Mouse (Mus musculus) CH12.LX (cell line): ENCODE results near the gene Osgep. TPM values are rescaled to one million over a fixed set of nuclear protein-coding genes. Genes with fewer than 3 reads are reported as not detected.

Experiments used
- DNase-seq: peaks from one replicate; pipeline ENCODE4 v3.0.0-alpha.2; 2013; ENCODE audit errors: extremely low read depth
- H3K27ac ChIP-seq: 2 replicates; pipeline ENCODE4 v1.5.1; 2012; ENCODE audit warnings: low read depth, mild to moderate bottlenecking, control low read depth, moderate library complexity; ENCODE audit not compliant: insufficient read depth
- H3K27me3 ChIP-seq: replicated peaks from 2 replicates; pipeline ENCODE3; 2012; ENCODE audit warnings: inconsistent platforms
- H3K36me3 ChIP-seq, 2 experiments: replicated peaks in 1 of 2; 2 replicates each; pipeline versions ENCODE3 to v1.6.1; 2012; ENCODE audit warnings: inconsistent platforms in 1 of 2, low read length in 1 of 2, mild to moderate bottlenecking in 1 of 2, mixed read lengths in 1 of 2, moderate library complexity in 1 of 2; ENCODE audit not compliant: control insufficient read depth in 1 of 2, insufficient read depth in 1 of 2
- H3K4me1 ChIP-seq, 2 experiments: 2 replicates each; pipeline ENCODE4 v1.6.1; 2012; ENCODE audit warnings: inconsistent platforms in 1 of 2, moderate library complexity in 1 of 2; ENCODE audit not compliant: insufficient read depth in 2 of 2, control insufficient read depth in 1 of 2
- H3K4me2 ChIP-seq: 2 replicates; pipeline ENCODE4 v1.6.1; 2012; ENCODE audit warnings: low read depth, mild to moderate bottlenecking, control low read depth; ENCODE audit not compliant: poor library complexity, insufficient read depth, severe bottlenecking
- H3K4me3 ChIP-seq, 3 experiments: fragments of 150-350 bp in 1 of 3; sonication (generic) in 1 of 3; replicated peaks in 1 of 3; 2 replicates each; pipeline versions ENCODE3 to v1.5.1; 2011 to 2012; ENCODE audit warnings: low read depth in 2 of 3, low read length in 2 of 3, mild to moderate bottlenecking in 2 of 3, moderate library complexity in 2 of 3, control low read depth in 1 of 3, improper control_type of control experiment in 1 of 3, inconsistent platforms in 1 of 3, mixed read lengths in 1 of 3; ENCODE audit not compliant: poor library complexity in 1 of 3
- H3K79me2 ChIP-seq: replicated peaks from 2 replicates; pipeline ENCODE4 v1.6.1; 2012; ENCODE audit warnings: mild to moderate bottlenecking, moderate library complexity; ENCODE audit not compliant: control insufficient read depth, poor library complexity, insufficient read depth, severe bottlenecking; ENCODE audit errors: extremely low read depth
- H3K9ac ChIP-seq: 2 replicates; pipeline ENCODE4 v1.6.1; 2012; ENCODE audit warnings: low read depth, mild to moderate bottlenecking, control low read depth, moderate library complexity; ENCODE audit not compliant: insufficient read depth
- H3K9me3 ChIP-seq: replicated peaks from 2 replicates; pipeline ENCODE3; 2012; ENCODE audit warnings: low read length, inconsistent platforms, mixed read lengths
- CHD1 ChIP-seq: IDR thresholded peaks from 2 replicates; pipeline ENCODE4 v1.6.1; 2012; ENCODE audit warnings: low read depth, low read length, improper control_type of control experiment, inconsistent platforms
- CTCF ChIP-seq, 2 experiments: IDR thresholded peaks in 1 of 2; conservative IDR thresholded peaks in 1 of 2; 2 replicates each; pipeline ENCODE4 v1.5.1; 2011 to 2012; ENCODE audit warnings: low read depth in 2 of 2, low read length in 2 of 2, improper control_type of control experiment in 1 of 2, inconsistent platforms in 1 of 2, mild to moderate bottlenecking in 1 of 2, moderate library complexity in 1 of 2
- E2F4 ChIP-seq: IDR thresholded peaks from 2 replicates; pipeline ENCODE4 v1.6.1; 2011; ENCODE audit warnings: low read depth, low read length, improper control_type of control experiment; ENCODE audit not compliant: insufficient replicate concordance
- JUN ChIP-seq: IDR thresholded peaks from 2 replicates; pipeline ENCODE4 v1.6.1; 2011; ENCODE audit warnings: low read depth, mild to moderate bottlenecking, low read length, improper control_type of control experiment, moderate library complexity; ENCODE audit not compliant: insufficient read depth
- JUND ChIP-seq: conservative IDR thresholded peaks from 2 replicates; pipeline ENCODE4 v1.6.1; 2011; ENCODE audit warnings: low read depth, low read length, improper control_type of control experiment
- KAT2A ChIP-seq: IDR thresholded peaks from 2 replicates; pipeline ENCODE4 v1.6.1; 2012; ENCODE audit warnings: low read length, improper control_type of control experiment, inconsistent platforms; ENCODE audit not compliant: insufficient replicate concordance
- MAX ChIP-seq: IDR thresholded peaks from 2 replicates; pipeline ENCODE4 v1.6.1; 2011; ENCODE audit warnings: low read length, improper control_type of control experiment
- MEF2A ChIP-seq: IDR thresholded peaks from 2 replicates; pipeline ENCODE4 v1.6.1; 2014; ENCODE audit warnings: low read depth, mild to moderate bottlenecking, inconsistent platforms, low read length, improper control_type of control experiment, borderline replicate concordance
- NELFE ChIP-seq: IDR thresholded peaks from 2 replicates; pipeline ENCODE4 v1.6.1; 2011; ENCODE audit warnings: low read depth, low read length, improper control_type of control experiment
- NRF1 ChIP-seq: IDR thresholded peaks from 2 replicates; pipeline ENCODE4 v1.6.1; 2014; ENCODE audit warnings: low read depth, mild to moderate bottlenecking, inconsistent platforms, low read length, improper control_type of control experiment, moderate library complexity
- PAX5 ChIP-seq: IDR thresholded peaks from 2 replicates; pipeline ENCODE4 v1.6.1; 2012; ENCODE audit warnings: low read length, inconsistent platforms, mixed read lengths
- POLR2A ChIP-seq: IDR thresholded peaks from 2 replicates; pipeline ENCODE4 v1.6.1; 2011; ENCODE audit warnings: low read depth, mild to moderate bottlenecking, improper control_type of control experiment, low read length
- RCOR1 ChIP-seq: conservative IDR thresholded peaks from 2 replicates; pipeline ENCODE4 v1.6.1; 2012; ENCODE audit warnings: low read depth, mild to moderate bottlenecking, inconsistent platforms, low read length, improper control_type of control experiment
- SIN3A ChIP-seq: IDR thresholded peaks from 2 replicates; pipeline ENCODE4 v1.6.1; 2012; ENCODE audit warnings: low read length, improper control_type of control experiment, inconsistent platforms
- ZC3H11A ChIP-seq: IDR thresholded peaks from 2 replicates; pipeline ENCODE4 v1.6.1; 2012; ENCODE audit warnings: low read depth, mild to moderate bottlenecking, inconsistent platforms, low read length, improper control_type of control experiment
- ZMIZ1 ChIP-seq: IDR thresholded peaks from 2 replicates; pipeline ENCODE4 v1.6.1; 2012; ENCODE audit warnings: low read depth, mild to moderate bottlenecking, inconsistent platforms, low read length, improper control_type of control experiment
- dilution Hi-C: fragments of 300-500 bp; cut with MboI; formaldehyde crosslinking; loops from 2 replicates; pipeline ENCODE4 v1.14.3; 2020; ENCODE audit warnings: low sequenced_read_pairs; ENCODE audit not compliant: extremely low pct_unique_long_range_greater_than_20kb, extremely low pct_ligation_motif_present
- in situ Hi-C: fragments of 300-500 bp; cut with MboI; formaldehyde crosslinking; loops from 3 replicates; pipeline ENCODE4 v1.14.3; 2019; ENCODE audit warnings: low sequenced_read_pairs, low pct_ligation_motif_present, low pct_unique_long_range_greater_than_20kb, mixed read lengths
- polyA plus RNA-seq: library from polyadenylated mRNA; unstranded; fragments of >175 nt; gene quantifications from 2 replicates; pipeline ENCODE4 v1.2.1, GENCODE M21; 2012; ENCODE audit warnings: low read depth; ENCODE audit not compliant: insufficient read length
- total RNA-seq, 2 experiments: library from RNA; depleted of rRNA; stranded (reverse); fragments of 300-350 nt in 1 of 2; fragments of >200 nt in 1 of 2; gene quantifications; 2 replicates each; pipeline ENCODE4 v1.2.3; 2012 to 2014

The Osgep gene
- total and polyA plus RNA-seq, 3 experiments: 41.7 to 88.7 (median 48.4) TPM

DNA sequence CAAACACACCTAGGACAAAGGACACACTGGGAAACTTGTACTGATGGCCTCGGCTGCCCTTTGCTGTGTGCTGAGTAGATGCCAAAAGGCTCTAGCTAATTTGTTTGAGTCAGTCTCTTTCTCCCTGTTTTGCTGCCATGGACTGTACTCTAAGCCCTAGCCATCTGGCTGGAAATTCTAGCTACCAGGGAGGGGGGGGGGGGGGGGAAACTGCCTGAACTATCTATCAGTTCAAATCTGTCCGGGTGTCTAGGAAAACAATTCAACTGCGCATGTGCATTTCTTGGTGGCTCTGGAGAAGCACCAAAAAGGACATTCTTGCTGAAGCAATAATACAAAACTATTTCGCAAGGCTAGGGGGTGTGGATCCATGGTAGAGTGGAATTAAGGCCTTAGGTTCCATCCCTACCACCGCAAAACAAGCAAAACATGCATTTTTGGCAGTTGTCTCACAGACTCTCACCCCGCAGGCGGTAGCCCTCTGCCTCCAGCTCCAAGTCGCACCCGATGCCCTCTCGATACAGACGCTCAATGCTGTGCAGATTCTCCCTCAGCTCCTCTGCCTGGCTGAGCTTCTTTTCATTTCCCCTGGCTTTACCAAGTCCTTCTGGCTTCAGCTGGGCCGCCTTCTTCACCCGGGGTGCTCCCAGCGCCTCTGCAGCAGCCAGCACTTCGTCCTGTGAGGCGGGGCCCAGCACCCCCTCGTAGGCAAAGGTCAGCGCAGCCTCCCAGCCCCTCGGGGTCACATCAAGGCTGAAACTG is 28.5 kb downstream of the Osgep start:
- Histone ChIP-seq H3K9ac (no peak overlapping the region), H3K27ac (no peak overlapping the region), H3K9me3 (peaks cover 5% of the 10 kb centered on the region), H3K4me3 (no peak overlapping the region), H3K79me2 (no peaks in the 10 kb centered on the region), H3K36me3 (no peaks in the 10 kb centered on the region), H3K4me2 (no peak overlapping the region), H3K27me3 (no peaks in the 10 kb centered on the region), H3K4me1 (peaks cover 4 to 6% of the 10 kb centered on the region in 2 experiments)
- TF ChIP-seq PAX5 (no peak), NRF1 (no peak), JUND (no peak), MAX (no peak), E2F4 (no peak), ZMIZ1 (no peak), CTCF (conservative IDR thresholded peaks at IDR 0.05 in 1 of 2, IDR thresholded peaks at IDR 0.05 in 1 of 2; ENCODE audit: low read depth in 2 of 2, low read length in 2 of 2) (no peak)
- DNase-seq: no peak
- dilution Hi-C loops: no loop called here
- in situ Hi-C loops: no loop called here

GRCm38 (mm10) chr14:50895407-50895806 is 29.3 kb downstream of the Osgep start:
- dilution Hi-C loops: no loop called here
- peaks cover 0 to 6% of the 10 kb centered on the region in 2 experiments; a peak in 2 of 4 replicates for H3K4me1 ChIP-seq

More at GRCm38 (mm10) chr14:50895407-50895806, 29.3 kb downstream of the Osgep start:
- in situ Hi-C loops: no loop called here
- Histone ChIP-seq H3K9ac (no peak overlapping the region), H3K36me3 (no peaks in the 10 kb centered on the region), H3K4me2 (no peak overlapping the region), H3K27me3 (no peaks in the 10 kb centered on the region), H3K9me3 (peaks cover 4% of the 10 kb centered on the region), H3K27ac (no peak overlapping the region), H3K4me3 (no peak overlapping the region), H3K79me2 (no peaks in the 10 kb centered on the region)
- TF ChIP-seq ZMIZ1: no peak
- TF ChIP-seq ZC3H11A: no peak
- TF ChIP-seq MEF2A: no peak
- no peak for TF ChIP-seq POLR2A
- no peak for TF ChIP-seq RCOR1
- no peak for TF ChIP-seq KAT2A
- TF ChIP-seq NELFE: no peak
- no peak for TF ChIP-seq NRF1
- no peak for TF ChIP-seq JUN
- TF ChIP-seq SIN3A: no peak
- no peak for TF ChIP-seq CHD1
- no peak for DNase-seq
